In the genomic region with DNA sequence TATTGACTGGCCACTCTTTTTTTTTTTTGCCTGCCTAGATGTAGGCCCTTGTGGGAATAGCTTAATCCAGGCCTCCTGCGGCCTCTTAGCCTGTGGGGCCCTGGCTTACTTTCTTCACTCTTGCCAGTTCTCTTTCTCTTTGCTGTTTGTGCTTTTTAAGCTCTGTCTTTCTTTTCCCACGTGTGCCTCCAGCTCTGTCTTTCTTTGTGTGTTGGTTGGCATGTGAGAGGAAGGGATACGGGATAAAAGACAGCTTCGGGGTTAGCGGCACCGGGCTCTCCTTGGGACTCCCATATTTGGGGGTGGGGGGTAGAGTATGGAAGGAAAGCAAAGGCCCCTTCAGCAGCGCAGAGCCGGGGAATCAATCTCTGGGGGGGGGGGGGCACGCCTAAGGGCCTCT, we compare ENCODE assay signal across 27 mouse cellular contexts.
DNase-seq lines count a peak whose midpoint lies in the region; ATAC-seq lines count a peak whose summit lies in the region.
"Had no signal": no experiment of that assay in that cellular context is flagged by ENCODE, and none has a peak within 500 bp of the region (broad histone marks: within the 10 kb centered on the region; RNA-seq: fewer than 3 reads in every experiment).

No protein-coding gene starts in this region.

- no peak overlapping the region for H3K4me2 ChIP-seq in kidney, embryonic 15.5 days
- H3K4me2 ChIP-seq: embryonic facial prominence, embryonic 15.5 days; heart, embryonic 13.5 days; hindbrain, embryonic 12.5 days; liver, embryonic 12.5 days; midbrain, embryonic 15.5 days; neural tube, embryonic 13.5 days had no signal

- peak overlapping the region; percentile 41; the same call in 1 of the 2 replicates for H3K27ac ChIP-seq in kidney, embryonic 15.5 days
- peak overlapping the region; percentile 44; the same call in 1 of the 2 replicates for H3K27ac ChIP-seq in embryonic facial prominence, embryonic 10.5 days (replicated peaks)
- H3K27ac ChIP-seq in limb, embryonic 10.5 days = peak overlapping the region; percentile 36
- H3K27ac ChIP-seq: embryonic facial prominence, embryonic 15.5 days; heart, adult 2 months; heart, embryonic 13.5 days; hindbrain, embryonic 12.5 days; left cerebral cortex, adult 2 months; liver, embryonic 12.5 days; neural tube, embryonic 13.5 days; stomach, postnatal 0 days had no signal

- H3K36me3 ChIP-seq in kidney, embryonic 15.5 days = no peaks in the 10 kb centered on the region
- H3K36me3 ChIP-seq in embryonic facial prominence, embryonic 10.5 days (replicated peaks) = no peaks in the 10 kb centered on the region
- no peaks in the 10 kb centered on the region for H3K36me3 ChIP-seq in limb, embryonic 10.5 days
- H3K36me3 ChIP-seq: embryonic facial prominence, embryonic 15.5 days; G1E; heart, embryonic 13.5 days; hindbrain, embryonic 12.5 days; liver, embryonic 12.5 days; midbrain, embryonic 15.5 days; neural tube, embryonic 13.5 days had no signal

- H3K4me3 ChIP-seq in kidney, embryonic 15.5 days (replicated peaks) = no peak overlapping the region
- no peak overlapping the region for H3K4me3 ChIP-seq in embryonic facial prominence, embryonic 10.5 days
- no peak overlapping the region for H3K4me3 ChIP-seq in limb, embryonic 10.5 days
- H3K4me3 ChIP-seq: embryonic facial prominence, embryonic 15.5 days; heart, adult 2 months; heart, embryonic 13.5 days; hindbrain, embryonic 12.5 days; left cerebral cortex, adult 2 months; liver, embryonic 12.5 days; midbrain, embryonic 15.5 days; myocyte; neural tube, embryonic 13.5 days had no signal

- peaks cover 27% of the 10 kb centered on the region for H3K4me1 ChIP-seq in kidney, embryonic 15.5 days
- H3K4me1 ChIP-seq in embryonic facial prominence, embryonic 10.5 days = peaks cover 11% of the 10 kb centered on the region
- peaks cover 10% of the 10 kb centered on the region for H3K4me1 ChIP-seq in limb, embryonic 10.5 days
- H3K4me1 ChIP-seq: hindbrain, embryonic 12.5 days; liver, embryonic 12.5 days had no signal

- no peak overlapping the region for H3K9ac ChIP-seq in kidney, embryonic 15.5 days
- H3K9ac ChIP-seq: embryonic facial prominence, embryonic 15.5 days; heart, embryonic 13.5 days; hindbrain, embryonic 12.5 days; liver, embryonic 12.5 days; midbrain, embryonic 15.5 days; neural tube, embryonic 13.5 days had no signal

- 78% methylated on average over 9 of the region's 9 CpGs for WGBS in kidney, embryonic 15.5 days
- WGBS in embryonic facial prominence, embryonic 10.5 days = 75% methylated on average over 9 of the region's 9 CpGs
- WGBS in limb, embryonic 10.5 days = 89% methylated on average over 9 of the region's 9 CpGs

- H3K9me3 ChIP-seq in kidney, embryonic 15.5 days (replicated peaks) = no peaks in the 10 kb centered on the region
- H3K9me3 ChIP-seq in embryonic facial prominence, embryonic 10.5 days = no peaks in the 10 kb centered on the region
- no peaks in the 10 kb centered on the region for H3K9me3 ChIP-seq in limb, embryonic 10.5 days (replicated peaks)
- H3K9me3 ChIP-seq: embryonic facial prominence, embryonic 15.5 days; G1E; heart, embryonic 13.5 days; hindbrain, embryonic 12.5 days; liver, embryonic 12.5 days; midbrain, embryonic 15.5 days; neural tube, embryonic 13.5 days had no signal

- no peak for DNase-seq in kidney, postnatal 25 days
- peak; percentile 32 for DNase-seq in NIH3T3 (ENCODE audit: low read depth)
- DNase-seq in embryonic facial prominence, embryonic 10.5 days (ENCODE audit: low spot score) = no peak
- no peak for DNase-seq in limb, embryonic 10.5 days (ENCODE audit: low spot score)
- no peak for DNase-seq in adrenal gland, postnatal 25 days
- DNase-seq in lung, postnatal 36 days = no peak
- DNase-seq: adrenal gland, adult 8-10 months; B cell, adult 2 months; cerebellum, adult 2 months; cerebellum, postnatal 25 days; embryo, embryonic 11 days; gastrocnemius, postnatal 36 days; heart, adult 2 months; heart, postnatal 14 days; lung, adult 18-20 months; lung, postnatal 10 days had no signal

- no peak for ATAC-seq in kidney, embryonic 15.5 days (replicated peaks; ENCODE audit: low FRiP score)
- ATAC-seq: liver, embryonic 12.5 days; midbrain, embryonic 15.5 days had no signal

- no peaks in the 10 kb centered on the region for H3K27me3 ChIP-seq in kidney, embryonic 15.5 days
- H3K27me3 ChIP-seq in embryonic facial prominence, embryonic 10.5 days (replicated peaks; ENCODE audit: low read depth, poor library complexity, severe bottlenecking) = no peaks in the 10 kb centered on the region
- no peaks in the 10 kb centered on the region for H3K27me3 ChIP-seq in limb, embryonic 10.5 days (ENCODE audit: low read depth, poor library complexity, severe bottlenecking)
- H3K27me3 ChIP-seq: midbrain, embryonic 15.5 days; neural tube, embryonic 13.5 days had no signal
